Mouse (Mus musculus) regulatory T cell (primary cell): ENCODE measurements at regions not wholly inside any gene's neighbourhood (a gene's known extent, or its start where the extent isn't known, plus 50 kb on each side); places are given as distances from the start of the nearest gene placed in this dataset.

Experiments
- in situ Hi-C: fragments of 300-600 bp; cut with MboI, MseI; formaldehyde crosslinking; loops from one replicate; pipeline ENCODE4 v1.15.1; 2025; ENCODE audit warnings: high pct_unique_total_duplicates

- in situ Hi-C loops: no loop called here
Observed at GRCm38 (mm10) chr9:120855293-120856050, 73.5 kb upstream of the Ctnnb1 start.

GRCm38 (mm10) chr9:120857849-120858510, 71.0 kb upstream of the Ctnnb1 start:
- in situ Hi-C loops: no loop called here

- in situ Hi-C loops: no loop called here
Observed at GRCm38 (mm10) chr9:120860969-120861595, 67.9 kb upstream of the Ctnnb1 start.

- in situ Hi-C loops: no loop called here
Observed at GRCm38 (mm10) chr9:120861788-120862345, 67.1 kb upstream of the Ctnnb1 start.

GRCm38 (mm10) chr9:120864410-120864809, 64.6 kb upstream of the Ctnnb1 start:
- in situ Hi-C loops: no loop called here

GRCm38 (mm10) chr9:120866251-120866650, 62.8 kb upstream of the Ctnnb1 start:
- in situ Hi-C loops: no loop called here

- in situ Hi-C loops: no loop called here
Observed at GRCm38 (mm10) chr9:120866709-120867108, 62.3 kb upstream of the Ctnnb1 start.

- in situ Hi-C loops: no loop called here
Observed at GRCm38 (mm10) chr9:120867861-120868260, 61.2 kb upstream of the Ctnnb1 start.

- in situ Hi-C loops: no loop called here
Observed at GRCm38 (mm10) chr9:120868330-120868729, 60.7 kb upstream of the Ctnnb1 start.

GRCm38 (mm10) chr9:120869432-120870081, 59.5 kb upstream of the Ctnnb1 start:
- in situ Hi-C loops: no loop called here

GRCm38 (mm10) chr9:120873293-120873692, 55.7 kb upstream of the Ctnnb1 start:
- in situ Hi-C loops: no loop called here

- in situ Hi-C loops: no loop called here
Observed at GRCm38 (mm10) chr9:120874416-120874976, 54.5 kb upstream of the Ctnnb1 start.

GRCm38 (mm10) chr9:120877101-120877500, 51.9 kb upstream of the Ctnnb1 start:
- in situ Hi-C loops: no loop called here
